ENCODE assay signal across 28 mouse cellular contexts in genomic region chr17:85804631-85805030, GRCm38 (mm10).
DNase-seq lines count a peak whose midpoint lies in the region; ATAC-seq lines count a peak whose summit lies in the region.
"Had no signal": no experiment of that assay in that cellular context is flagged by ENCODE, and none has a peak within 500 bp of the region (broad histone marks: within the 10 kb centered on the region; RNA-seq: fewer than 3 reads in every experiment).

No protein-coding gene starts in this region.

- peak; percentile 91 for DNase-seq in heart, adult 11 months
- DNase-seq in heart, postnatal 25 days (ENCODE audit: low spot score): no peak
- DNase-seq in 3T3-L1 (ENCODE audit: low read depth, low spot score): peak; percentile 10
- DNase-seq in gastrocnemius, postnatal 14 days: peak; percentile 35
- DNase-seq in heart, postnatal 10 days: peak; percentile 20 to 36
- DNase-seq in adrenal gland, postnatal 14 days: no peak
- DNase-seq in kidney, postnatal 36 days: no peak
- DNase-seq: adrenal gland, adult 8-10 months; cerebellum, adult 9-10 months; cerebellum, postnatal 36 days; kidney, adult 8-10 months; layer of hippocampus, postnatal 36 days; liver; lung, adult 2 months; lung, postnatal 10 days; right cerebral cortex, postnatal 25 days; spleen, adult 18-20 months; thymus, postnatal 25 days had no signal

- H3K9me3 ChIP-seq in intestine, embryonic 15.5 days: no peaks in the 10 kb centered on the region
- H3K9me3 ChIP-seq: heart, embryonic 15.5 days; hindbrain, embryonic 10.5 days; midbrain, embryonic 15.5 days had no signal

- no peak overlapping the region for H3K9ac ChIP-seq in intestine, embryonic 15.5 days
- H3K9ac ChIP-seq: heart, embryonic 15.5 days; liver, embryonic 14.5 days; midbrain, embryonic 15.5 days had no signal

- no peak overlapping the region for H3K4me2 ChIP-seq in intestine, embryonic 15.5 days (replicated peaks)
- H3K4me2 ChIP-seq: heart, embryonic 15.5 days; midbrain, embryonic 15.5 days had no signal

- 59% methylated on average over 4 of the region's 4 CpGs for WGBS in intestine, embryonic 15.5 days

- H3K27me3 ChIP-seq in intestine, embryonic 15.5 days (replicated peaks): peaks cover 44% of the 10 kb centered on the region

- no peak overlapping the region for H3K27ac ChIP-seq in intestine, embryonic 15.5 days
- H3K27ac ChIP-seq: heart, embryonic 15.5 days; hindbrain, embryonic 10.5 days; kidney, postnatal 0 days; liver, embryonic 14.5 days; macrophage; midbrain, embryonic 15.5 days had no signal

- H3K36me3 ChIP-seq in intestine, embryonic 15.5 days: no peaks in the 10 kb centered on the region
- H3K36me3 ChIP-seq: heart, embryonic 15.5 days; hindbrain, embryonic 10.5 days; midbrain, embryonic 15.5 days had no signal

- peaks cover 11% of the 10 kb centered on the region for H3K4me1 ChIP-seq in intestine, embryonic 15.5 days (replicated peaks)

- intact Hi-C loops in heart, postnatal 25 days (cut with DNase I): no loop called here
- intact Hi-C loops in gastrocnemius, postnatal 14 days (cut with DNase I; ENCODE audit: low total_unique reads): loop anchor here (10.0 kb wide), 1 partner anchor 120 kb away; the partner anchor contains the start of gene Six2
- intact Hi-C loops in heart, postnatal 10 days (cut with DNase I): loop anchor here (5.0 kb wide), 1 partner anchor 117 kb away; the partner anchor contains the start of gene Six2

- H3K4me3 ChIP-seq in intestine, embryonic 15.5 days (replicated peaks): no peak overlapping the region
- H3K4me3 ChIP-seq: heart, embryonic 15.5 days; hindbrain, embryonic 10.5 days; midbrain, embryonic 15.5 days had no signal

- no peak for ATAC-seq in intestine, embryonic 15.5 days
- ATAC-seq: CD4-positive, CD25-positive, alpha-beta regulatory T cell, adult 4 months; forebrain, embryonic 14.5 days; hindbrain, embryonic 16.5 days; midbrain, embryonic 15.5 days had no signal

Comparison
In these comparisons a context has a peak if more than half of its experiments do, and no peak if none do; other contexts are left out.
1. DNase-seq: peak in heart, adult 11 months (single experiment), 3T3-L1 (single experiment), gastrocnemius, postnatal 14 days (single experiment) and heart, postnatal 10 days (2 of 2); none in heart, postnatal 25 days (single experiment), adrenal gland, postnatal 14 days (single experiment) and kidney, postnatal 36 days (0 of 2).